Mouse (Mus musculus): ENCODE measurements around the gene Dtx1. TPM values are rescaled to one million over a fixed set of nuclear protein-coding genes. Genes with fewer than 3 reads are reported as not detected.
A peak's percentile ranks its signal among the peaks of the same experiment; 100 is the strongest.

Gene Dtx1
- polyA plus RNA-seq (2015; fragmentation: Nextera tagmentation; extraction: Ambion mirVana), result 2.5 and 3.8 TPM in 2 replicates

DNA sequence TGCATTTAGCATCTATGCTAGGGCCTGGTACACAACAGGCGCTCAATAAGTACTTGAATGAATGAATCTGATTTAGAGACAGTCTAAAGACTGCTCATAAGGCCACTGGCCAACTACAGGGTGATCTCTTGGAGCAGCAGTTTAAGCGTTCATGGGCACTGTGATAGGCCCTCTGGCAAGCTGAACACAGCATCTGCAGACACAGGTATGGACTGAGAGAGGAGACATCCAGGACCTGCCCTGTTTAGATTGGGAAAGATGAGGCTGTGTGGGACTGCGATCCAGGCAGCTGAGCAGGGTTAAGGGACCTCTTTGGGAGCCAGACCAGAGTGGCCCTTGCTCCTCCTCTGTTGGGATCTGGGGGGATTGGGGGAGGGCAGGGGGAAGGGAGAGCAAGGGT lies at the start of gene Dtx1:
TSS of gene Dtx1 (minus strand) at position 101 of the 400 bp plus-strand sequence.
- Histone ChIP-seq H3K9me3 (no peaks in the 10 kb centered on the region), H3K4me2 (peak within 1 kb of the TSS; percentile 72), H3K27me3 (peaks cover 73% of the 10 kb centered on the region), H3K27ac (no peak within 1 kb of the TSS), H3K36me3 (no peaks in the 10 kb centered on the region), H3K9ac (peak within 1 kb of the TSS; percentile 6; the same call in 1 of the 2 replicates), H3K4me1 (peaks cover 21% of the 10 kb centered on the region), H3K4me3 (peak within 1 kb of the TSS; percentile 40)
- ATAC-seq (ENCODE audit: borderline replicate concordance, extremely low read depth, low FRiP score, low TSS enrichment), result no peak
- WGBS, result 38% methylated on average over 3 of the region's 3 CpGs

DNA sequence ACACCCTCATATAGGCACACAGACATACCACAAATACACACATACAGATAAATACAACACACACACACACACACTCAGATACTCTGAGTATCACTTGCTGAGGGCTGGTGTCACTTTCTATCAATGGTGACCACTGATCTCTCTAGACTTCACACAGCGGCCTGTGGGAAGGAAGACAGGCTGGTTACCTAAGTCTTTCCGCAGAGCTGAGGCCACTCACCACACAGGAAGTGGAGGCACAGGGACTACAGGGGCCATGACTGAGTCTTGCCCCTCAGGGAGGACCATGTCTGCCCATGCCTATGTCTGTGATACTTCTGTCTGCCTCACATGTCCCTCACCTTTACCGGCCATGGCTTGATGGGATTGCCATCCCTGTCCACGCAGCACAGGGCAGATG lies 42.5 kb upstream of the Dtx1 start:
- 83% methylated on average over 4 of the region's 4 CpGs for WGBS
- no peak for ATAC-seq (ENCODE audit: borderline replicate concordance, extremely low read depth, low FRiP score, low TSS enrichment)
- no peak overlapping the region for H3K9ac ChIP-seq
- H3K27ac ChIP-seq, result no peak overlapping the region
- H3K36me3 ChIP-seq, result no peaks in the 10 kb centered on the region
- no peak overlapping the region for H3K4me3 ChIP-seq
- H3K9me3 ChIP-seq, result no peaks in the 10 kb centered on the region
- no peak overlapping the region for H3K4me2 ChIP-seq
- no peaks in the 10 kb centered on the region for H3K27me3 ChIP-seq
- no peaks in the 10 kb centered on the region for H3K4me1 ChIP-seq

DNA sequence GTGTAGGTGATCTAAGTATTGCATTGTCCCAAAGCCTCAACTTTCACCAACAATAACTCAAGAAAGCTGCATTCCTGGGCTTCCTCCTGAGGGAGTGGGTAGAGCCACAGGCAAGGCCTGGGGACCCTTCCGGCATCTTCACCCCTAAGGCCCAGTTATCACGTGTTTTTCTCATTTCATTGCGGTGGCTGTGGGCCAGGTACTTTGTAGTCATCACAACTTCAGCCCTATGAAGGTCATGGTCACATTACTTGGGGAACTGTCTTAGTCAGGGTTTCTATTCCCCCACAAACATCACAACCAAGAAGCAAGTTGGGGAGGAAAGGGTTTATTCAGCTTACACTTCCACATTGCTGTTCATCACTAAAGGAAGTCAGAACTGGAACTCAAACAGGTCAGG lies 41.1 kb upstream of the Dtx1 start:
- H3K36me3 ChIP-seq, result no peaks in the 10 kb centered on the region
- no peaks in the 10 kb centered on the region for H3K27me3 ChIP-seq
- no peak for ATAC-seq (ENCODE audit: borderline replicate concordance, extremely low read depth, low FRiP score, low TSS enrichment)
- no peak overlapping the region for H3K9ac ChIP-seq
- no peaks in the 10 kb centered on the region for H3K4me1 ChIP-seq
- H3K27ac ChIP-seq, result no peak overlapping the region
- no peak overlapping the region for H3K4me2 ChIP-seq
- H3K9me3 ChIP-seq, result no peaks in the 10 kb centered on the region
- WGBS, result 70% methylated on average over 3 of the region's 3 CpGs
- H3K4me3 ChIP-seq, result no peak overlapping the region

DNA sequence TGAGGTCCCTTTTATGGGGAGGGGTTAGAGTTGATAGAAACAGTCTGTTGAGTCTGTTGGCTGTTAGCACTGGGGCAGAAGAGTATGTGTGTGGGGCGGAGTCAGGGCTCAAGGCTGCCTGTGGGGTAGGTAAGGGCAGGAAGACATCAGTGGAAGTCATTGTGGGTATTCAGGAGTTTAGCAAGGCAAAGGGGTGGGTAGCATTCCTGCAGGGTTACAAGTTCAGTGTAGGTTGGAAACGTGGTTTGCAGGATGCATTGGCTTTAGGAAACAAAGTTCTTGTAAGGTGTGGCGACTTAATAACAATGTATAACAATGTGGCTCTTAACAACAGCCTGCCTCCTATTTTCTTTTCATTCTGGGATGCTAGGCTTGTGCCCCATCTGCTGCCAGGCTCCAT lies 39.5 kb upstream of the Dtx1 start:
- WGBS, result 68% methylated on average over 3 of the region's 3 CpGs
- no peak overlapping the region for H3K4me2 ChIP-seq
- ATAC-seq (ENCODE audit: borderline replicate concordance, extremely low read depth, low FRiP score, low TSS enrichment), result no peak
- H3K27me3 ChIP-seq, result no peaks in the 10 kb centered on the region
- H3K36me3 ChIP-seq, result no peaks in the 10 kb centered on the region
- H3K27ac ChIP-seq, result no peak overlapping the region
- no peaks in the 10 kb centered on the region for H3K9me3 ChIP-seq
- H3K4me1 ChIP-seq, result no peaks in the 10 kb centered on the region
- H3K4me3 ChIP-seq, result no peak overlapping the region
- no peak overlapping the region for H3K9ac ChIP-seq

DNA sequence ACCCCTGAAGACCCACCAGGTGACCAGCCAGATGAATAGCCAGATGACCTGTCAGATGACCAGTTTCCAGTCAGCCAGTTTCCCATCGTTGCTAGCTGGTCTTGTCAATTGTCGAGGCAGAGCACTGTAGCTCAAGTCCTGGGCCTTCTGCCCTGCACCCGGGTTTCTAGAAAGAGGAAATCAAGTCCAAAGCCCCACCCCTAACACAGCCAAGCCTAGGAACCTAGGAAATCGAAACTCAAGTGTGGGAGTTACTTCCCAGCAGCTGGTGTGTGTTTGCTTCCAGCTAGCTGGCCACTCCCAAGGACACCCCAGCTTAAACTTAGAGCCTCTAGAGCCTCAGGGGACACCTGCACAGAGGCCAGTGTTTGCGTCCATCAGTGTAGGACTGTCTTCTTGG lies 38.0 kb upstream of the Dtx1 start, which contains the start of gene Oas2:
TSS of gene Oas2 (minus strand) at position 166 of the 400 bp plus-strand sequence.
- 52% methylated on average over 5 of the region's 5 CpGs for WGBS
- H3K4me2 ChIP-seq, result no peak within 1 kb of the TSS
- H3K9ac ChIP-seq, result no peak within 1 kb of the TSS
- no peak for ATAC-seq (ENCODE audit: borderline replicate concordance, extremely low read depth, low FRiP score, low TSS enrichment)
- no peaks in the 10 kb centered on the region for H3K4me1 ChIP-seq
- H3K27ac ChIP-seq, result no peak within 1 kb of the TSS
- no peaks in the 10 kb centered on the region for H3K9me3 ChIP-seq
- no peak within 1 kb of the TSS for H3K4me3 ChIP-seq
- no peaks in the 10 kb centered on the region for H3K36me3 ChIP-seq
- no peaks in the 10 kb centered on the region for H3K27me3 ChIP-seq

- Histone ChIP-seq H3K27me3 (no peaks in the 10 kb centered on the region; the same call in 1 of the 2 replicates), H3K4me2 (no peak overlapping the region), H3K4me3 (no peak overlapping the region), H3K27ac (no peak overlapping the region), H3K9me3 (no peaks in the 10 kb centered on the region), H3K36me3 (no peaks in the 10 kb centered on the region), H3K9ac (no peak overlapping the region), H3K4me1 (no peaks in the 10 kb centered on the region)
- 9% methylated on average over 5 of the region's 5 CpGs for WGBS
- ATAC-seq (ENCODE audit: borderline replicate concordance, extremely low read depth, low FRiP score, low TSS enrichment), result no peak
Measured at GRCm38 (mm10) chr5:120746451-120746850, 34.7 kb upstream of the Dtx1 start.

GRCm38 (mm10) chr5:120742125-120742524 lies 30.4 kb upstream of the Dtx1 start:
- no peak overlapping the region for H3K4me3 ChIP-seq
- no peaks in the 10 kb centered on the region for H3K36me3 ChIP-seq
- WGBS, result 31% methylated on average over 4 of the region's 4 CpGs
- H3K4me1 ChIP-seq, result no peaks in the 10 kb centered on the region
- no peaks in the 10 kb centered on the region for H3K9me3 ChIP-seq
- H3K27ac ChIP-seq, result no peak overlapping the region
- no peaks in the 10 kb centered on the region; the same call in 1 of the 2 replicates for H3K27me3 ChIP-seq
- H3K9ac ChIP-seq, result no peak overlapping the region
- H3K4me2 ChIP-seq, result no peak overlapping the region
- ATAC-seq (ENCODE audit: borderline replicate concordance, extremely low read depth, low FRiP score, low TSS enrichment), result no peak

DNA sequence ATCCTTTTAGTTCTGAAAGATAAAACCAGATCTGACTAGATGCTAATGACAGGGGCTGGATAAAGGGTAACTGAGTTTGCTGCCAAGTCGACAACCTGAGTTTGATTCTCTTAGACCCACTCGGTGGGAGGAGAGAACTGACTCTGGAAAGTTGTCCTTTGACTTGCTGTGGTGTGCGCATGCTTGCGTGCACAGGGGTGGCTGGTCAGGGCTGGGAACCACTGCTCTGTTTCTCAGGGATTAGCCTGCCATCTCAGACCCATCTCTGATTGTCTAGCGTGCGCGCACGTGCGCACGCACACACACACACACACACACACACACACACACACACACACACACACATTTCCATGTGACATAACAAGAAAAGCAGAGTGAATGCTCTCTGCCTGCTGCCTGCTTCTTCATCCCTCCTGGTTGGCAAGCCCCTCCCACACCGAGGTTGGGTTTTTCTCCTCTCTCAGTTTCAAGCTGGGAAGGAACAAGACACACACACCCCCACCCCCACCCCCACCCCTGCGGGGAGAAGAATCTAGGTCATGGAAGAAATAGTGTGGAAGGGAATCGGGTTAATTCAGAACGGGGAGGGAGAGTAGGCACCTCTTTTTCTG lies 22.8 kb upstream of the Dtx1 start:
- H3K27ac ChIP-seq, result no peak overlapping the region
- no peak for ATAC-seq (ENCODE audit: borderline replicate concordance, extremely low read depth, low FRiP score, low TSS enrichment)
- H3K4me3 ChIP-seq, result no peak overlapping the region
- no peaks in the 10 kb centered on the region for H3K36me3 ChIP-seq
- no peaks in the 10 kb centered on the region for H3K27me3 ChIP-seq
- no peak overlapping the region for H3K9ac ChIP-seq
- WGBS, result 66% methylated on average over 14 of the region's 14 CpGs
- H3K4me1 ChIP-seq, result no peaks in the 10 kb centered on the region
- no peaks in the 10 kb centered on the region for H3K9me3 ChIP-seq
- H3K4me2 ChIP-seq, result no peak overlapping the region

GRCm38 (mm10) chr5:120733696-120734095 lies 22.0 kb upstream of the Dtx1 start:
- Histone ChIP-seq H3K4me1 (no peaks in the 10 kb centered on the region), H3K4me3 (no peak overlapping the region), H3K4me2 (no peak overlapping the region), H3K36me3 (no peaks in the 10 kb centered on the region), H3K27me3 (no peaks in the 10 kb centered on the region), H3K27ac (no peak overlapping the region), H3K9ac (no peak overlapping the region), H3K9me3 (no peaks in the 10 kb centered on the region)
- 94% methylated on average over 3 of the region's 3 CpGs for WGBS
- ATAC-seq (ENCODE audit: borderline replicate concordance, extremely low read depth, low FRiP score, low TSS enrichment), result no peak

DNA sequence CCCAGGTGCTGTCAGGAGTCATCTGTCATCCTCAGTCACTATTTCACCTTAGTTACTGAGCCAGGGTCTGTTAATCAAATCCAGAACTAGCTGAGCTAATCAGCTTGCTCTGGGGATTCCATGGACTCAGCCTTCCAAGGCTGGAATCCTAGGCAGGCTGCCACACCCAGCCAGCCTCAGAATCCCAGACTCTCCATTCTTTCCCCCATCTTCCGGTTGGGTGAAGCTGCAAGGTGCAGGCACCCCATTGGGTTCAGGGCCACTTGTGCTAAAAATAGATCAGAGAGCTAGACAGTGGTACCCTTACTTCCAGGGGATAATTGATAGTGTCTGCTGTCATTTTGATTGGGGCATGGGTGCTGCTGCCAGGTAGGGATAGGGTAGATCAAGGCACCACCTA lies 21.0 kb upstream of the Dtx1 start:
- ATAC-seq (ENCODE audit: borderline replicate concordance, extremely low read depth, low FRiP score, low TSS enrichment), result no peak
- no peak overlapping the region for H3K27ac ChIP-seq
- no peak overlapping the region for H3K4me2 ChIP-seq
- H3K27me3 ChIP-seq, result no peaks in the 10 kb centered on the region
- 63% methylated on average over 1 of the region's 1 CpGs for WGBS
- no peak overlapping the region for H3K4me3 ChIP-seq
- no peaks in the 10 kb centered on the region for H3K4me1 ChIP-seq
- no peaks in the 10 kb centered on the region for H3K9me3 ChIP-seq
- no peaks in the 10 kb centered on the region for H3K36me3 ChIP-seq
- H3K9ac ChIP-seq, result no peak overlapping the region

DNA sequence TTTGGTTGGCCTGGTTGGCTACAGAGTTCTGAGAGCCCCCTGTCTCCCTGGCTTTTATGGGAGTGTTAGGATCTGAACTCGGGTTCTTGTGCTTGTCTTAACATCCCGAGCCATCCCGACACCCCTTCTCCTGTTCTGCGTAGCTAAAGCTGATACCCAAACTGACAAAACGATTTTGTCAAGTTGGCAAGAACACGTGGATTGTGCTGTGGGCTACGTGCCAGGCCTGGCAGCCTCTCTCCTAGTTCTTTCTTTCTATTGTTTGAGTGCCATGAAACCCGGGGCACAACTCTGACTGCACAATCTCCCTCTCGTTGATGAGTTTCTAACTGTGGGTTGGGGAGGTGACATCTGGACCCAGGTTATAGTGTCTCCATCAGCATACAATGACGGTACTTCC lies 17.6 kb upstream of the Dtx1 start:
- 58% methylated on average over 10 of the region's 10 CpGs for WGBS
- no peaks in the 10 kb centered on the region for H3K9me3 ChIP-seq
- no peak for ATAC-seq (ENCODE audit: borderline replicate concordance, extremely low read depth, low FRiP score, low TSS enrichment)

DNA sequence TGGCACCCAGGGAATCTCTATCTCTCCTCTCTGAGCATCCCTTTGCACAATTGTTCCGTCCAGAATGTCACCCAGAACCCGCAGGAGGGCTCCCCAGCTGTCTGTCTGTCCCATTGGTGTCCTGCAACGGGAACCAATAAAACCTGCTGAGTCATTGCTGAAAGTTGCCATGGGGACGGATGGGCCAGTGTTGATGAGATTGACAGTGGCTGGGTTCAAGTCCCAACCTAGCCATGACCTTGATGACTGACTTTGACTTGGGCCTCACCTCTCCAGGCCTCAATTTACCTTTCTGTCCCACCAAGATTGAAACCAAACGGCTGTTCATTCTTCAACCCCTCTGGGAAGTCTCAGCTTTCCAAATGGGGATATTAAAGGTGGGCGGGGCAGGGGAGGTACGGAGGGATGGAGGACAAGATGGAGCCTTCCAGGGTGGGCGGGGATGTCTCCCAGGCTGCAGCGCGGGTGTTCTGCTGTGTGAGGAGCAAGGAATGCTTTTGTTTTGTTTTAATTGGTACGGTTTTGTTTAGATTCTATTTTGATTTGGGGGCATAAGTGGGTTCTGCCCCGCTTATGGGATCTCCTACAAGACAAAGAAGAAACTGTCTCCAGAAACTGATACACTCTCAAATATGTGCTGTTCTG lies 14.2 kb upstream of the Dtx1 start:
- no peak overlapping the region for H3K4me3 ChIP-seq
- ATAC-seq (ENCODE audit: borderline replicate concordance, extremely low read depth, low FRiP score, low TSS enrichment), result no peak
- WGBS, result 51% methylated on average over 12 of the region's 12 CpGs
- no peak overlapping the region for H3K27ac ChIP-seq
- no peaks in the 10 kb centered on the region for H3K36me3 ChIP-seq
- no peak overlapping the region for H3K9ac ChIP-seq
- no peaks in the 10 kb centered on the region for H3K4me1 ChIP-seq
- H3K9me3 ChIP-seq, result no peaks in the 10 kb centered on the region
- no peak overlapping the region for H3K4me2 ChIP-seq
- H3K27me3 ChIP-seq, result no peaks in the 10 kb centered on the region

More for the DNA sequence above, 17.6 kb upstream of the Dtx1 start:
- no peak overlapping the region for H3K9ac ChIP-seq
- no peaks in the 10 kb centered on the region for H3K4me1 ChIP-seq
- H3K4me2 ChIP-seq, result no peak overlapping the region
- H3K36me3 ChIP-seq, result no peaks in the 10 kb centered on the region
- no peak overlapping the region for H3K27ac ChIP-seq
- H3K27me3 ChIP-seq, result no peaks in the 10 kb centered on the region
- H3K4me3 ChIP-seq, result no peak overlapping the region
